Mouse (Mus musculus): ENCODE results near the gene Fcgr3.

- TF ChIP-seq CTCF (IDR thresholded peaks at IDR 0.05) (no peak), POLR2A (IDR thresholded peaks at IDR 0.05; ENCODE audit: insufficient read depth, low read depth, low read length) (no peak)
These were observed 4.3 kb downstream of the Fcgr3 start for GRCm38 (mm10) chr1:171060392-171060791.
